Mouse (Mus musculus) leukemia stem cell, adult 10-12 weeks (primary cell): Measurements from ENCODE around the gene Foxo4. TPM values are rescaled to one million over a fixed set of nuclear protein-coding genes. Genes with fewer than 3 reads are reported as not detected.

Source experiments
- polyA plus RNA-seq: library from polyadenylated mRNA; stranded (reverse); fragments of >175 nt; gene quantifications from 2 replicates; pipeline ENCODE4 v1.2.3, GENCODE M21; 2012; ENCODE audit warnings: low replicate concordance

The Foxo4 gene
- 13.8 and 22.7 TPM in 2 replicates for polyA plus RNA-seq

DNA sequence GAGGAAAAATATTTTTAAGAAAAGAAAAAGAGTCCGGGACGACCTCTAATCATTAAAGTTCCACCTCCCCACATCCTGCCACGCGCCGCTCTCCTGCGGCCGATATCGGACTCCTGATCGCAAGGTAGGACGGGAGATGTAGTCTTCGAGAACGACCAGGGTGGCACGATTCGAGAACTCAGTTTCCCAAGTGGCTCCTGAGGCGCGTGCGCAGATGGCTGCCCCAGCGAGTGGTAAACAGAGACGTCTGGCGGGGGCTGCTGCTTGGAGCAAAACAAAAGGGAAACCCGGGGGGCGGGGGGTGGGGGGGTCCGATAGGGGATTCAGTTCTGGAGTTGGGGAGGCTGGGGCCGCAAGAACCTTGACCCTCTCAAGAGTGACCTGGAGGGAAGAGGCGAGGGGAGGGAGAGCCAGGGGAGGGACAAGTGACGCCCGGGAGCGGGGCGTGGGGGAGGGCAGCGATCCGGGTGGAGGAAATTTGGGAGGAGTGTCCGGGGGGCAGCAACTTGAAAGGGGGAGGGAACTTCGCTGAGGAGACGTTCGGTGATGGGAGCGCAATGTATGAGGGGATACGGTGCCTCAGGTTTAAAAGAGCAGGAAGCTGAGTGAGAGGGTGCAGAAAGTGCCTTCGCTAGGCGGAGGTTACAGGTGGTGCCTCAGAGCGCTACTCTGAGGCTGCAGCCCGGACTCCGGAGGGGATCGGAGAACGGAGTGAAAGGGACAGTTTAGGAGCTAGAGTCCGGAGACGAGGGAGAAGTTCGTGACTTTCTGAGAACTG, at the start of gene Foxo4:
Gene Foxo4 (plus strand): TSS at position 577 of the 778 bp plus-strand sequence.

DNA sequence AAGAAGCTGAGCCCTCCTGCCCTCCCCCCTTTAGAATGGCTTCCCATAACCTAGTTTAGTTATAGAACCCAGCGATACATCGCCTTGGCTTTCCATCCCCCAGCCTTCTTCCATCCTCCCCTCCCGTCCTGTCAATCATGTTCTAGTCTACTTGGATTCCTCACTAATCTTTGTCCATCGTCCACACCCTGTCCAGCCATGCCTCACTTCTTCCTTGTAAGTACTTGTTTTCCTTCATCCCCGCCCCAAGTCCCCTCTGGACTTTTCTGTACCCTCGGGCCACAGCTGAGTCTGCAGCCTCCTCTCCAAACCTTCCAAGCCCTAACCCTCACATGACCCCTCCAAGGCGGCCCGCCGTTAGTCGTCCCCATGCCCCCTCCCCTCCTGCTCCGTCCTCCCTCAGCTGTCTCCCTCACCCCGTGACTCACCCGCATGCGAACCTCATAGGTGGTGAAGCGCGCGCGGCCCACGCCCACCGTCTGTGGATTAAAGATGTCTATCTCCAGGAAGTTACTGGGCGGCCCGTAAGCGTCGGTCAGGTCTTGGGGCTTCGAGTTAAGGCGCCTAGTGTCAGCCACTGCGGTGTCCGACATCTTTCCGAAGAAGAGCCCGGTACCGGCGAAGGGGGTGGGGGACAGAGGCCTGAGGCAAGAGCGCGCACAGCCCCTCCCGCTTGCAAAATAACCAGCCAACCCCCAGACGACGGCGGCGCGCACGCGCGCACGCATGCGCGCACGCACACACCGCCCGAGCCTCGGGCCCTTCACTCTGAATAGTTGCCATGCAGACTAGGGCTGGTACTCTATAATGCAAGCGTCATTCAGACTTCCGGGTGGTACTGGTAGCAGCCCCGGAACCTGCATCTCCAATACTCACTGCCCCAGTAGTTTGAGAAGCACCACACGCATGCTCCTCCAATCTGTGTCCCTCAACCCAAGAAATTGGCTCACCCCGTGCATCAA, 32.2 kb upstream of the Foxo4 start, which contains the start of gene Snx12:
Gene Snx12 (minus strand): TSS at position 730 of the 962 bp plus-strand sequence.

GRCm38 (mm10) chrX:101263892-101264291, 9.6 kb downstream of the Foxo4 start, which contains the start of gene Gm614:
TSS of gene Gm614 (minus strand) at chrX:101263992.

GRCm38 (mm10) chrX:101268025-101268754, 13.9 kb downstream of the Foxo4 start, which contains the start of gene Il2rg:
TSS of gene Il2rg (minus strand) at chrX:101268255.

DNA sequence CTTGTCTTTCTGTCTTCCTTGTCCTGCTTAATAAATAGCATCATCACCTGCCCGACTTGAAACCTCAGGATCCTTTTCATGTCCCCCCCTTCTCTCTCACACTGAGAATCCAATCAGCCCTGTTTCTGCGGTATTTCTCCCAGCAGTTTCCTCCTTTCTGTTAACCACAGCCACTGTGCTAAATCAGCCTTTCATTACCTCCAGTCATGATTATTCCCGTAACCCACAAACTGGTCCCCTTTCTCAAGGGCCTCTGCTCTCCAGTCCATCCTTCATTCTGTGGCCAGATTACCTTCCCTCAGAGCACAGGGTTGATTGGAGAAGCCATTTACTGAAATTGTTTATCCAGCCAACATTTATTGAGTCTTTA, 14.4 kb downstream of the Foxo4 start, which contains the start of gene Gm20489:
Gene Gm20489 (minus strand): TSS at position 269 of the 370 bp plus-strand sequence.

GRCm38 (mm10) chrX:101273875-101274738, 19.8 kb downstream of the Foxo4 start, which contains the start of gene Med12:
TSS of gene Med12 (plus strand) at chrX:101274030.

DNA sequence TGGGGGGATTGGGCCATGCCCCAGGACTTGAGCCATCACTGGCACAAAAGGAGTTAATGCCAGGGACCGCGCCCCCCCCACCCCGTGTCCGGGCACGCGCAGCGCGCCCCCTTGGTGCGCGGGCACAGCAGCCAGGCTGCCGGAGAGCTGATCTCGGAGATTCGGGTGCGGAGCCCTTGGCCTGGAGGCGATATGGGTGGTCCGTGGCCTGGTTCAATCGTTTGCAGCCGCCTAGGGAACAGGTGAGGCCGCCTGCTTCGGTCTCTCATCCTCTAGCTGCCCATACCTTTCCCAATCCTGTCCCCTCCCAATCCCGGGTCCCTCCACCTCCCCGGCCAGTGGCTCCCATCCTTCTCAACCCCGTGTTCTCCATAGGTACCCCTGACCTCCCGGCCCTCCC, 44.7 kb downstream of the Foxo4 start, which contains the start of gene Nlgn3:
Gene Nlgn3 (plus strand): TSS at position 114 of the 400 bp plus-strand sequence.

Other genes with a start within 250 kb of the Foxo4 start
- not detected in 2 replicates for gene Tex11, start 194.9 kb upstream of the Foxo4 start, polyA plus RNA-seq
- gene Slc7a3, start 168.5 kb upstream of the Foxo4 start, polyA plus RNA-seq: 0.10 and 0.18 TPM in 2 replicates
- gene Snx12, start 32.0 kb upstream of the Foxo4 start, polyA plus RNA-seq: 14.8 and 24.0 TPM in 2 replicates
- gene Gm614, start 9.5 kb downstream of the Foxo4 start, polyA plus RNA-seq: not detected in 2 replicates
- 5.8 and 37.6 TPM in 2 replicates for gene Il2rg, start 13.7 kb downstream of the Foxo4 start, polyA plus RNA-seq
- gene Gm20489, start 14.5 kb downstream of the Foxo4 start, polyA plus RNA-seq: not detected in 2 replicates
- gene Med12, start 19.5 kb downstream of the Foxo4 start, polyA plus RNA-seq: 85.7 and 97.5 TPM in 2 replicates
- 0.13 TPM in 1 of 2 replicates, not detected in the other for gene Nlgn3, start 44.6 kb downstream of the Foxo4 start, polyA plus RNA-seq
- gene Gjb1, start 121.8 kb downstream of the Foxo4 start, polyA plus RNA-seq: not detected in 2 replicates
- gene Zmym3, start 166.3 kb downstream of the Foxo4 start, polyA plus RNA-seq: 18.7 and 25.9 TPM in 2 replicates
- gene Nono, start 174.8 kb downstream of the Foxo4 start, polyA plus RNA-seq: 22.9 and 38.1 TPM in 2 replicates
- 0.18 and 0.37 TPM in 2 replicates for gene Itgb1bp2, start 194.6 kb downstream of the Foxo4 start, polyA plus RNA-seq